Mouse (Mus musculus): ENCODE data around the gene Osbpl3.

DNA sequence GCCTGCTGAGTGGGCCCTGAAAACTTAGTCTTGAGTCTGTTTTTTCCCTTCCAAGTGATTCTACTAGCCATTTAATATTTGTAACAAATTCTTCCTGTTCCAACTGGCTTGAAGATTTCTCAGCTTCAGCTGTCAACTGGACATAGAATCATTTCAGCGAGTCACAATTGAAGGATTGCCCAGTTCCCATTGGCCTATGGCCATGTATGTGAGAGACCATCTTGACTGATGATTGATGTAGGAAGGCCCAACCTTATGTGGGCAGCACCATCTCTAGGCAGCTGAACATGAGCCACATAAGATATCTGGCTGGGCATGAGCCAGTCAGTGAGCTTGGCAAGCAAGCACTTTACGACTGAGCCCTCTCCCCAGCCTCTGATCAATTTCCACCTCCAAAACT lies 42.3 kb upstream of the Osbpl3 start:
- TF ChIP-seq CTCF (IDR thresholded peaks at IDR 0.05; ENCODE audit: low read depth): no peak
- TF ChIP-seq EP300 (optimal IDR thresholded peaks at IDR 0.05): no peak

Data from stomach, postnatal 0 days (tissue).